In genomic region chr8:75103376-75103878, GRCm38 (mm10) we compare ENCODE assay signal across 22 mouse cellular contexts. TPM values are rescaled to one million over a fixed set of nuclear protein-coding genes. Genes with fewer than 3 reads are reported as not detected.
A peak's percentile ranks its signal among the peaks of the same experiment; 100 is the strongest.
DNase-seq lines count a peak whose midpoint lies in the region; ATAC-seq and TF ChIP-seq lines count a peak whose summit lies in the region.
"Had no signal": no experiment of that assay in that cellular context is flagged by ENCODE, and none has a peak within 500 bp of the region (broad histone marks: within the 10 kb centered on the region; RNA-seq: fewer than 3 reads in every experiment).

No protein-coding gene starts in this region.

- DNase-seq in heart, adult 8-10 months (ENCODE audit: low spot score): no peak
- DNase-seq in kidney, adult 2 months: no peak
- DNase-seq in neural tube, embryonic 10.5 days (ENCODE audit: extremely low spot score, low spot score): no peak
- DNase-seq in layer of hippocampus, postnatal 10 days (ENCODE audit: low spot score in 2 of 2): no peak
- DNase-seq: adrenal gland, adult 8-10 months; cerebellum, adult 8-10 months; gastrocnemius, postnatal 10 days; heart, adult 18-20 months; kidney, postnatal 14 days; left cerebral cortex, postnatal 4 days; lung, embryonic 14.5 days; spleen, adult 18-20 months; thymus, adult 18-20 months; thymus, postnatal 4 days had no signal

- no peak overlapping the region for H3K9ac ChIP-seq in heart, embryonic 13.5 days
- peak overlapping the region; percentile 45 for H3K9ac ChIP-seq in kidney, embryonic 16.5 days (replicated peaks; ENCODE audit: low read length)
- 0 out of 2 replicates have a peak overlapping the region, but pooled peaks have one; percentile 29 for H3K9ac ChIP-seq in neural tube, embryonic 12.5 days
- H3K9ac ChIP-seq: hindbrain, embryonic 15.5 days; lung, embryonic 14.5 days had no signal

- peaks cover 23% of the 10 kb centered on the region for H3K36me3 ChIP-seq in heart, embryonic 13.5 days
- no peaks in the 10 kb centered on the region for H3K36me3 ChIP-seq in kidney, embryonic 16.5 days (ENCODE audit: insufficient read depth, low read length)
- no peaks in the 10 kb centered on the region for H3K36me3 ChIP-seq in kidney, adult 2 months (ENCODE audit: control insufficient read depth, insufficient read depth, low read length)
- H3K36me3 ChIP-seq in neural tube, embryonic 12.5 days: no peaks in the 10 kb centered on the region
- H3K36me3 ChIP-seq: hindbrain, embryonic 15.5 days had no signal

- 0 out of 2 replicates have a peak overlapping the region, but pooled peaks have one; percentile 2 for H3K27ac ChIP-seq in heart, embryonic 13.5 days (replicated peaks)
- H3K27ac ChIP-seq in kidney, embryonic 16.5 days (ENCODE audit: low read length): no peak overlapping the region
- no peak overlapping the region for H3K27ac ChIP-seq in kidney, adult 2 months (ENCODE audit: insufficient read depth, low read depth, low read length)
- no peak overlapping the region for H3K27ac ChIP-seq in neural tube, embryonic 12.5 days
- H3K27ac ChIP-seq: hindbrain, embryonic 15.5 days; left cerebral cortex, adult 2 months; macrophage had no signal

- 31% methylated on average over 8 of the region's 8 CpGs for WGBS in heart, embryonic 13.5 days
- 28% methylated on average over 8 of the region's 8 CpGs for WGBS in kidney, embryonic 16.5 days
- 48% methylated on average over 8 of the region's 8 CpGs for WGBS in kidney, adult 2 months
- 21% methylated on average over 8 of the region's 8 CpGs for WGBS in neural tube, embryonic 12.5 days

- H3K27me3 ChIP-seq in heart, embryonic 13.5 days (replicated peaks): no peaks in the 10 kb centered on the region
- H3K27me3 ChIP-seq in kidney, embryonic 16.5 days (ENCODE audit: insufficient read depth, low read length): no peaks in the 10 kb centered on the region
- no peaks in the 10 kb centered on the region for H3K27me3 ChIP-seq in kidney, adult 2 months (replicated peaks; ENCODE audit: control insufficient read depth, insufficient read depth, low read length)
- H3K27me3 ChIP-seq in neural tube, embryonic 12.5 days (replicated peaks): no peaks in the 10 kb centered on the region
- H3K27me3 ChIP-seq: hindbrain, embryonic 15.5 days had no signal

- H3K4me1 ChIP-seq in heart, embryonic 13.5 days: peaks cover 13% of the 10 kb centered on the region
- no peaks in the 10 kb centered on the region for H3K4me1 ChIP-seq in kidney, embryonic 16.5 days (ENCODE audit: insufficient read depth, low read length)
- H3K4me1 ChIP-seq in kidney, adult 2 months (ENCODE audit: control insufficient read depth, insufficient read depth, low read length): no peaks in the 10 kb centered on the region
- H3K4me1 ChIP-seq in neural tube, embryonic 12.5 days: no peaks in the 10 kb centered on the region
- H3K4me1 ChIP-seq: hindbrain, embryonic 15.5 days had no signal

- TF ChIP-seq CTCF in kidney, adult 2 months (conservative IDR thresholded peaks at IDR 0.05; ENCODE audit: insufficient read depth, insufficient read length, low read depth, low read length): no peak

- no peak overlapping the region for H3K4me3 ChIP-seq in heart, embryonic 13.5 days
- no peak overlapping the region for H3K4me3 ChIP-seq in kidney, embryonic 16.5 days (ENCODE audit: low read length)
- no peak overlapping the region for H3K4me3 ChIP-seq in kidney, adult 2 months (ENCODE audit: insufficient read depth, low read depth, low read length)
- no peak overlapping the region for H3K4me3 ChIP-seq in neural tube, embryonic 12.5 days
- H3K4me3 ChIP-seq: hindbrain, embryonic 15.5 days; left cerebral cortex, adult 2 months had no signal

- no peaks in the 10 kb centered on the region for H3K9me3 ChIP-seq in heart, embryonic 13.5 days
- no peaks in the 10 kb centered on the region for H3K9me3 ChIP-seq in kidney, embryonic 16.5 days (ENCODE audit: low read length)
- H3K9me3 ChIP-seq in neural tube, embryonic 12.5 days: no peaks in the 10 kb centered on the region
- H3K9me3 ChIP-seq: hindbrain, embryonic 15.5 days had no signal

- no peak for ATAC-seq in heart, embryonic 13.5 days (ENCODE audit: extremely low read depth, insufficient number of reproducible peaks, low FRiP score, low TSS enrichment)
- ATAC-seq in kidney, embryonic 16.5 days (ENCODE audit: low FRiP score, low TSS enrichment): no peak
- ATAC-seq in neural tube, embryonic 12.5 days (ENCODE audit: low FRiP score, low read depth): no peak
- ATAC-seq: forebrain, embryonic 14.5 days; intestine, embryonic 16.5 days had no signal

- TF ChIP-seq POLR2A in kidney, adult 2 months (IDR thresholded peaks at IDR 0.05; ENCODE audit: low read depth, low read length): no peak

- H3K4me2 ChIP-seq in heart, embryonic 13.5 days: no peak overlapping the region
- no peak overlapping the region for H3K4me2 ChIP-seq in kidney, embryonic 16.5 days (replicated peaks; ENCODE audit: low read depth, low read length)
- H3K4me2 ChIP-seq in neural tube, embryonic 12.5 days (replicated peaks): no peak overlapping the region
- H3K4me2 ChIP-seq: hindbrain, embryonic 15.5 days; lung, embryonic 14.5 days had no signal

RNA-seq across cellular contexts. Expression of gene Mcm5, which starts 5.9 kb away (rescaled TPM):
- polyA plus RNA-seq in heart, embryonic 13.5 days (2015; fragmentation: Nextera tagmentation; extraction: Ambion mirVana): 95.6 and 99.9 TPM in 2 replicates
- total RNA-seq in heart, adult 8-10 months (2022): 1 to 10 TPM; 3.6 to 4.1 (median 4.0) TPM
- polyA plus RNA-seq in kidney, embryonic 16.5 days (2015; fragmentation: Nextera tagmentation; extraction: Ambion mirVana): 189 and 191 TPM in 2 replicates
- polyA plus RNA-seq in kidney, adult 2 months (2012; rRNA removed): 5.7 and 6.0 TPM in 2 replicates
- 109 and 112 TPM in 2 replicates for polyA plus RNA-seq in neural tube, embryonic 12.5 days (2016; fragmentation: Nextera tagmentation; extraction: Ambion mirVana)
- 1 to 10 TPM; 9.4 to 9.8 TPM for total RNA-seq in layer of hippocampus, postnatal 10 days (2021)

RNA-seq across cellular contexts. Expression of gene Hmox1, which starts 10.0 kb away (rescaled TPM):
- polyA plus RNA-seq in heart, embryonic 13.5 days (2015; fragmentation: Nextera tagmentation; extraction: Ambion mirVana): 32.8 and 38.1 TPM in 2 replicates
- 10 to 100 TPM in 1 of 4 experiments, 1 to 10 TPM in 3; 7.7 to 10.2 (median 9.1) TPM for total RNA-seq in heart, adult 8-10 months (2022)
- polyA plus RNA-seq in kidney, embryonic 16.5 days (2015; fragmentation: Nextera tagmentation; extraction: Ambion mirVana): 51.6 and 56.2 TPM in 2 replicates
- 22.5 and 25.7 TPM in 2 replicates for polyA plus RNA-seq in kidney, adult 2 months (2012; rRNA removed)
- 14.0 and 15.1 TPM in 2 replicates for polyA plus RNA-seq in neural tube, embryonic 12.5 days (2016; fragmentation: Nextera tagmentation; extraction: Ambion mirVana)
- total RNA-seq in layer of hippocampus, postnatal 10 days (2021): 1 to 10 TPM; 5.9 to 6.8 TPM

Comparison
In these comparisons a context has a peak if more than half of its experiments do, and no peak if none do; other contexts are left out.
1. RNA of gene Mcm5, which starts 5.9 kb away (polyA plus RNA-seq): 189 to 191 TPM in kidney, embryonic 16.5 days, 109 to 112 TPM in neural tube, embryonic 12.5 days and 95.6 to 99.9 TPM in heart, embryonic 13.5 days; 5.7 to 6.0 TPM in kidney, adult 2 months; every median in the first group is over 10 times any median in the second.